Mouse (Mus musculus) central nervous system, embryonic 18 days (tissue): ENCODE data around the gene Opa3. TPM values are rescaled to one million over a fixed set of nuclear protein-coding genes. Genes with fewer than 3 reads are reported as not detected.

ENCODE experiments used
- polyA plus RNA-seq: library from polyadenylated mRNA; depleted of rRNA; stranded (reverse); fragments of >200 nt; gene quantifications from 2 replicates; pipeline ENCODE4 v1.2.3, GENCODE M21; 2012; rRNA removed

Gene Opa3
- polyA plus RNA-seq = 25.6 and 26.6 TPM in 2 replicates

GRCm38 (mm10) chr7:19227883-19228792, at the start of gene Opa3:
Gene Opa3 (plus strand): TSS chr7:19228334.

GRCm38 (mm10) chr7:19211996-19212755, 16.0 kb upstream of the Opa3 start, which contains the start of gene Gpr4:
Gene Gpr4 (plus strand): TSS chr7:19212538.

GRCm38 (mm10) chr7:19271238-19272172, 43.4 kb downstream of the Opa3 start, which contains the start of gene Vasp:
Gene Vasp (minus strand): TSS chr7:19271817.

GRCm38 (mm10) chr7:19279581-19280114, 51.5 kb downstream of the Opa3 start, which contains the start of gene Ppm1n:
Gene Ppm1n (minus strand): TSS chr7:19280064.

GRCm38 (mm10) chr7:19282385-19282784, 54.3 kb downstream of the Opa3 start, which contains the start of gene Rtn2:
Gene Rtn2 (plus strand): TSS chr7:19282624.

Other genes starting within 250 kb of the Opa3 start
- 2.3 TPM in 2 replicates for gene Nanos2, start 240.9 kb upstream of the Opa3 start, polyA plus RNA-seq
- gene Mypop, start 237.1 kb upstream of the Opa3 start, polyA plus RNA-seq = 14.5 and 16.5 TPM in 2 replicates
- 38.3 and 39.8 TPM in 2 replicates for gene Irf2bp1, start 224.3 kb upstream of the Opa3 start, polyA plus RNA-seq
- not detected in 2 replicates for gene Foxa3, start 204.8 kb upstream of the Opa3 start, polyA plus RNA-seq
- gene Sympk, start 204.0 kb upstream of the Opa3 start, polyA plus RNA-seq = 66.8 and 73.9 TPM in 2 replicates
- gene Rsph6a, start 173.6 kb upstream of the Opa3 start, polyA plus RNA-seq = 0.23 and 0.32 TPM in 2 replicates
- 168 and 184 TPM in 2 replicates for gene Dmwd, start 152.1 kb upstream of the Opa3 start, polyA plus RNA-seq
- gene Dmpk, start 144.5 kb upstream of the Opa3 start, polyA plus RNA-seq = 48.3 and 55.8 TPM in 2 replicates
- gene Six5, start 133.7 kb upstream of the Opa3 start, polyA plus RNA-seq = 6.8 and 9.3 TPM in 2 replicates
- gene Gm4969, start 110.0 kb upstream of the Opa3 start, polyA plus RNA-seq = 14.5 and 14.6 TPM in 2 replicates
- 11.2 and 12.5 TPM in 2 replicates for gene Fbxo46, start 108.5 kb upstream of the Opa3 start, polyA plus RNA-seq
- gene Qpctl, start 79.0 kb upstream of the Opa3 start, polyA plus RNA-seq = 16.8 and 18.3 TPM in 2 replicates
- 151 and 178 TPM in 2 replicates for gene Snrpd2, start 78.6 kb upstream of the Opa3 start, polyA plus RNA-seq
- gene Gipr, start 62.2 kb upstream of the Opa3 start, polyA plus RNA-seq = 41.3 and 55.6 TPM in 2 replicates
- gene Eml2, start 51.9 kb upstream of the Opa3 start, polyA plus RNA-seq = 65.5 and 68.9 TPM in 2 replicates
- gene Gpr4, start 15.8 kb upstream of the Opa3 start, polyA plus RNA-seq = 6.0 and 6.8 TPM in 2 replicates
- gene Vasp, start 43.5 kb downstream of the Opa3 start, polyA plus RNA-seq = 65.0 and 68.3 TPM in 2 replicates
- 1.6 and 2.0 TPM in 2 replicates for gene Ppm1n, start 51.7 kb downstream of the Opa3 start, polyA plus RNA-seq
- 155 and 161 TPM in 2 replicates for gene Rtn2, start 54.3 kb downstream of the Opa3 start, polyA plus RNA-seq
- gene Fosb, start 81.7 kb downstream of the Opa3 start, polyA plus RNA-seq = 0.25 and 0.71 TPM in 2 replicates
- gene Ercc1, start 116.4 kb downstream of the Opa3 start, polyA plus RNA-seq = 72.9 and 73.8 TPM in 2 replicates
- gene Cd3eap, start 131.1 kb downstream of the Opa3 start, polyA plus RNA-seq = 14.2 and 15.3 TPM in 2 replicates
- gene Ppp1r13l, start 131.4 kb downstream of the Opa3 start, polyA plus RNA-seq = 4.4 and 5.1 TPM in 2 replicates
- 77.4 and 78.3 TPM in 2 replicates for gene Ercc2, start 153.7 kb downstream of the Opa3 start, polyA plus RNA-seq
- 1.6 and 2.1 TPM in 2 replicates for gene Klc3, start 175.8 kb downstream of the Opa3 start, polyA plus RNA-seq
- gene Ckm, start 176.4 kb downstream of the Opa3 start, polyA plus RNA-seq = 0.36 and 148 TPM in 2 replicates
- gene Mark4, start 230.5 kb downstream of the Opa3 start, polyA plus RNA-seq = 47.3 and 55.6 TPM in 2 replicates
- gene Exoc3l2, start 235.0 kb downstream of the Opa3 start, polyA plus RNA-seq = 0.31 and 0.70 TPM in 2 replicates